Mouse (Mus musculus) forebrain, embryonic 12.5 days (tissue): Measurements from ENCODE around the gene Rps29. TPM values are rescaled to one million over a fixed set of nuclear protein-coding genes. Genes with fewer than 3 reads are reported as not detected.
"Not testable (repeated sequence)": the region's sequence is repeated elsewhere in the genome, so short reads cannot be mapped to it uniquely, and the experiment has no call there.

Experiments used
- ATAC-seq: fragments of 200-750 bp; cut with Nextera tagmentation; 2 replicates; pipeline ENCODE4 v1.8.0; 2017; ENCODE audit warnings: moderate TSS enrichment; ENCODE audit not compliant: low FRiP score
- H3K27ac ChIP-seq: fragments of 300-500 bp; sonication (generic); 2 replicates; pipeline ENCODE4 v1.5.1; 2016; ENCODE audit warnings: mild to moderate bottlenecking
- H3K27me3 ChIP-seq: fragments of 300-500 bp; sonication (generic); 2 replicates; pipeline ENCODE4 v1.6.1; 2016; ENCODE audit warnings: mild to moderate bottlenecking
- H3K36me3 ChIP-seq: fragments of 300-500 bp; sonication (generic); replicated peaks from 2 replicates; pipeline ENCODE4 v1.6.1; 2016; ENCODE audit warnings: mild to moderate bottlenecking
- H3K4me1 ChIP-seq: fragments of 300-500 bp; sonication (generic); 2 replicates; pipeline ENCODE4 v1.6.1; 2016
- H3K4me2 ChIP-seq: fragments of 300-500 bp; sonication (generic); 2 replicates; pipeline ENCODE4 v1.6.1; 2016; ENCODE audit warnings: mild to moderate bottlenecking, moderate library complexity
- H3K4me3 ChIP-seq: fragments of 300-500 bp; sonication (generic); replicated peaks from 2 replicates; pipeline ENCODE4 v1.5.1; 2016; ENCODE audit warnings: mild to moderate bottlenecking
- H3K9ac ChIP-seq: fragments of 300-500 bp; sonication (generic); 2 replicates; pipeline ENCODE4 v1.6.1; 2016; ENCODE audit warnings: mild to moderate bottlenecking
- H3K9me3 ChIP-seq: fragments of 300-500 bp; sonication (generic); 2 replicates; pipeline ENCODE4 v1.6.1; 2016
- WGBS: fragments of 180-500 bp; shearing (Covaris S2); methylation state at CpG from one replicate; pipeline ENCODE4 v1.1.7; 2016; 5-methylcytosine and 5-hydroxymethylcytosine counted together
- polyA plus RNA-seq: library from polyadenylated mRNA; unstranded; fragments of >200 nt; fragmentation: Nextera tagmentation; extraction: Ambion mirVana; gene quantifications from 2 replicates; pipeline ENCODE4 v1.2.1, GENCODE M21; 2016

The Rps29 gene
- polyA plus RNA-seq, 1 experiment from 2014 or later: 1,514 TPM

DNA sequence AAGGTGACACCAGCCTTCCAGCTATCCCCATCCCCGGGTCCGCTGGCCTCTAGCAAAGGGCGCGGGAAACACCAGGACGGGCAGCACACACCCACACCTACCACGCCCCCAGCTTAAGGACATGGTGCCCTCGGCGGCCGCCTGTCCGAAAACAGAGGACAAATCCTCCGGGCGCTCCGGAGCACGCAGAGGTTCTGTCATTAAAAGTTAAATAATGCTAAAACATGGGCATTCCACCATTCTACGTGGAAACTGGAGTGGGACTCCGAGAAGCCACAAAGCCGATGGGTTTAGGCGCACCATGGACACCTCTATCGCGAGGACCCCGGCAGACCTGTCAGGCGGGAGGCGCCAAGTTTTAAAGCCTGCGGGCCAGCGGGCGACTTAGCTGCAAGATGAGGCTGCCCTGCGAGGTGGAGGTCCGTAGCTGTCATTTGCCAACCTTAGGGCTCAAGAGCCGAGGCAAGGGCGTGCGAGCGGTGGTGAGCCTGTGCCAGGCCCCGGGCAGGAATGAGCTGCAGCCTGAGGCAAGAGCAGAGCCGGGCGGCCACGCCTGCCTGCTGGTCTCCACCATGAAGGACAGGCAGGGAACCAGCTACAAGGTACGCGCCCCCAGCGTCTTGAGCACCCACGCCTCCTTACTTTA is 9.6 kb upstream of the Rps29 start, which contains the start of gene Lrr1:
Lrr1 (plus strand) TSS at position 354 of the 646 bp plus-strand sequence.
- Histone ChIP-seq H3K9ac (peak within 1 kb of the TSS; percentile 74), H3K9me3 (no peaks in the 10 kb centered on the region), H3K4me2 (peak within 1 kb of the TSS; percentile 91), H3K27ac (peak within 1 kb of the TSS; percentile 73), H3K4me1 (peaks cover 14% of the 10 kb centered on the region), H3K36me3 (peaks cover 10% of the 10 kb centered on the region; the same call in 1 of the 2 replicates), H3K4me3 (peak within 1 kb of the TSS; percentile 82), H3K27me3 (no peaks in the 10 kb centered on the region)
- ATAC-seq: peak; percentile 95
- WGBS: under 1% methylated on average over 40 of the region's 40 CpGs

DNA sequence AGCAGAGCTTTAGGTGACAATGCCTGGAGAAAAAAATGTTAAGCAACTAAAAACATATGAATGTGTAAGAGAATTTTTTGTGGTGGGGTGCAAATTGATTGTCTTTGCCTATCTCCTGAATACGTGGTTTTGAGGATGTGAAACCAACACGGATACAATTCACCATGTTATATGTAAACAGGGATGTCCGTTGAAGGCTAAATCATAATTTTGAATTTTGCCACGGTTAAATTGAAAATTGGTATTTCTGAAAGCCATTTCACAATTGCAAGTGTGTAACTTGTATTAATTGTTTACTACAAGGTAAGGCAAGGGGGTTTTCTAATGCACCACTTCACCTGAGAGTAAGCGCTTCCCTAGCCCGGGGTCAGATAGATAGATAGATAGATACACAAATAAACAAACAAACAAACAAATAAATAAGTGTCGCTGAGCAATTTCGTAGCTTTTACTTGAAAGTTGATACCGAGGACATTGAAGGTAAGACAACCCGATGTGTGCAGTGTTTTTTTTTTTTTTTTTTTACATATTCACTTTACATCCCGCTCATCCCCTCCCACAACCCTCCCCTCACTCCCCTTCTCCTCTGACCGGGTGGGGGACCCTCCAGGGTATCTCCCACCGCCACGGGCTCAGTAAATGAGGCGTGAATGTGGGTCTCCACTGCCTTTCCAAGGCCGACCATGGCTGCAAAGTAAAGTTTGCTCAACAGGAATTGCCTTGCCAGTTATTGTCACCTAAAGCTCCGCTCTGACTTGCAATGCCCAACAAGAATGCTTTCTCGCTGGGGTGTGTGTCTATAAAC is 8.9 kb upstream of the Rps29 start:
- peak; percentile 64 for ATAC-seq
- WGBS: 9% methylated on average over 18 of the region's 18 CpGs

DNA sequence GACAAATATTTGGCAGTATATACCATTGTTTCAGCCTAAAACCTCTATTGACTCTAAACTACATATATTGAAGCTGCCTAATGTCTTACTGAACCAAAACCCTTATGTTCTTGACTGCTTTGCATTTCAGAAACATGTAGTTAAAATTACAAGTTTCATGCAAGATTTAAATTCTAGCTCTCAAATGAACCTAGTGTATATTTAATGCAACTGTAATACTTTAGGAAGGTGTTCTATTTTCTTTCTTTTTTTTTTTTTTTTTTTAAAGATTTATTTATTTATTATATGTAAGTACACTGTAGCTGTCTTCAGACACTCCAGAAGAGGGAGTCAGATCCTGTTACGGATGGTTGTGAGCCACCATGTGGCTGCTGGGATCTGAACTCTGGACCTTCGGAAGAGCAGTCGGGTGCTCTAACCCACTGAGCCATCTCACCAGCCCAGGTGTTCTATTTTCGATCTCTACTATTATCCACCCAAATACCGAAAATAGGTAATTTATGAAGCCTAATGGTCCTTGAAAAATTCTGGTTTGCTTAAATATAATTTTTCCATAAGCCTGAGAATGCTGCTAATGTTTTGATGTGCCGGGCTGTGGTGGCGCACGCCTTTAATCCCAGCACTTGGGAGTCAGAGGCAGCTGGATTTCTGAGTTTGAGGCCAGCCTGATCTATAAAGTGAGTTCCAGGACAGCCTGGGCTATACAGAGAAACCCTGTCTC is 8.0 kb upstream of the Rps29 start:
- H3K4me3 ChIP-seq, ATAC-seq, H3K27ac ChIP-seq, H3K27me3 ChIP-seq, H3K9me3 ChIP-seq, H3K4me2 ChIP-seq, H3K9ac ChIP-seq, H3K36me3 ChIP-seq: not testable (repeated sequence)
- 63% methylated on average over 8 of the region's 8 CpGs for WGBS
- H3K4me1 ChIP-seq: peaks cover 14% of the 10 kb centered on the region

More for the DNA sequence above, 8.9 kb upstream of the Rps29 start:
- Histone ChIP-seq H3K4me2 (peak overlapping the region; percentile 91), H3K9me3 (no peaks in the 10 kb centered on the region), H3K27me3 (no peaks in the 10 kb centered on the region), H3K36me3 (peaks cover 5% of the 10 kb centered on the region; the same call in 1 of the 2 replicates), H3K27ac (peak overlapping the region; percentile 73), H3K4me1 (peaks cover 14% of the 10 kb centered on the region), H3K4me3 (peak overlapping the region; percentile 82), H3K9ac (peak overlapping the region; percentile 74)

DNA sequence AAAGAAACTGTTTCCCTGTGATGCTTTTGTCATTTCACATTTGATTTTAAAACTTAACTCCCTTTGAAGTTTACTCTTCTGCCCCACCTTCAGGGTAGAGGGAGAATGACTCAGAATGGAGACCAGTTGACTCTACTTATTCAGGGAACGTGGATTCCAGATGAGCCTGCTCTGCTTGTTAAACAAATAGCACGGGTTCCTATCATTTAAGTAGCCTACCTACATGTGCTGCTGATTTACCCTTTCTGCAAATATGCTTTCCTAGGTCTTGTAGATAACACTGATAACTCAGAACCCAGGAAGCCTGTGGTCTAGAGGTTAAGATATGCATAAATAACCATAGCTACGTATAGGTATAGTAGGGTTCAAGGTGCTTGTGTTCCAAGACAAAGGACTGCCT is 5.9 kb upstream of the Rps29 start:
- WGBS: 69% methylated on average over 3 of the region's 3 CpGs
- no peak overlapping the region for H3K4me2 ChIP-seq
- H3K27ac ChIP-seq: no peak overlapping the region
- no peaks in the 10 kb centered on the region for H3K27me3 ChIP-seq
- no peak overlapping the region for H3K4me3 ChIP-seq
- no peaks in the 10 kb centered on the region for H3K36me3 ChIP-seq
- peaks cover 11% of the 10 kb centered on the region for H3K4me1 ChIP-seq
- no peaks in the 10 kb centered on the region for H3K9me3 ChIP-seq
- H3K9ac ChIP-seq: no peak overlapping the region
- ATAC-seq: no peak

DNA sequence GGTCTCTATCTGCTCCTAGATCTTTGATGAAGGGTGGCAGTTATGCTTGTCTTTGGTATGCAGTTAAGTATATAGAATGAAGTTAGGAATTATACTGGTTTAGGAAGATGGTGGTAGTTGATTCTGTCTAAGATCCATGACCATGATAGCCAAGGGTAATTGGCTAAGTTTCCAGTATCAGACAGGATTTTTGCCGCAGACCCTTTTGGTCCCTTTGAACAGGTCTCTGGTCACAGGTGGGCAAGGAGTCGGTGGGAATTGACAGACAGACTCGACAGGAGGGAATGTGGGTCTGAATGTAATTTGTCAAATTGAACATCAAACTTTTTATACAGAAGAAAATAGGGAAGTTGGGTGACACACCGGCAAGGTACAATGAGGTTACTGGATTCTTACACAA is 4.6 kb upstream of the Rps29 start:
- H3K27me3 ChIP-seq, H3K36me3 ChIP-seq, H3K4me2 ChIP-seq, H3K4me3 ChIP-seq, H3K9ac ChIP-seq, H3K27ac ChIP-seq, ATAC-seq, H3K9me3 ChIP-seq, H3K4me1 ChIP-seq: not testable (repeated sequence)
- 86% methylated on average over 4 of the region's 4 CpGs for WGBS

DNA sequence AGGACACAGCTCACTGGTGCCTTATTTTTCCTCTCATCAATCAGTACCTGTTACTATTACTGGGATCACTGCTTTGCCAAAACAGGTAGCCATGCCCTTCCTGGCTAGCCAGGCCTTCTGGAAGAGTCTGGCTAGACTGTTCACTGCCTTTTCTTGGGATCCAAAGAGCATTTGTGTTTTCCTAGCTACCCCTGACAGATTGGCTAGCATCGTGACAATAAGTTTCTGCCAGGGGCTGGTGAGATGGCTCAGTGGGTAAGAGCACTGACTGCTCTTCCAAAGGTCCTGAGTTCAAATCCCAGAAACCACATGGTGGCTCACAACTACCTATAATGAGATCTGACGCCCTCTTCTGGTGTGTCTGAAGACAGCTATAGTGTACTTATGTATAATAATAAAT is 1.7 kb upstream of the Rps29 start:
- H3K4me2 ChIP-seq, H3K4me3 ChIP-seq, ATAC-seq, H3K9ac ChIP-seq, H3K27me3 ChIP-seq, H3K9me3 ChIP-seq, H3K4me1 ChIP-seq, H3K27ac ChIP-seq: not testable (repeated sequence)
- WGBS: 82% methylated on average over 2 of the region's 2 CpGs
- peaks cover 18% of the 10 kb centered on the region for H3K36me3 ChIP-seq

DNA sequence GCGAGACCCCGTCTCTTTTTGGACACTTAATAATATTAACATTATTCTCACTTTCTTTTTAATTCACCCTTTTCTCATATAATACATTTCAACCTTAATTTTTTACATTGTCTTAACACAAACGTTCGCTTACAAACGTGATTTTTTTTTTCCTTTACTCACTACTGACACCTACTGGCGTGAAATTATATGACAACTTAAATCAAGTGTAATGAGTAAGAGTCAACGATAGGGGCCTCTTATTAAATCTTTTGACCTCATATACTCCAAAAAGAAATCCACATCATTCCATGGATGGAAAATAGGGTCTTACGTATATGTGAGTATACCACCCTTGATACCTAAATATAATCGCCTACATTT is 573 bp upstream of the Rps29 start:
- H3K4me1 ChIP-seq: peaks cover 9% of the 10 kb centered on the region
- H3K27ac ChIP-seq: no peak overlapping the region
- peaks cover 23% of the 10 kb centered on the region for H3K36me3 ChIP-seq
- 0 out of 2 replicates have a peak overlapping the region, but pooled peaks have one; percentile 6 for H3K4me2 ChIP-seq
- peak; percentile 5; the same call in 1 of the 2 replicates for ATAC-seq
- H3K9me3 ChIP-seq: no peaks in the 10 kb centered on the region
- no peaks in the 10 kb centered on the region for H3K27me3 ChIP-seq
- H3K4me3 ChIP-seq: peak overlapping the region; percentile 14
- no peak overlapping the region for H3K9ac ChIP-seq
- 5% methylated on average over 9 of the region's 9 CpGs for WGBS

DNA sequence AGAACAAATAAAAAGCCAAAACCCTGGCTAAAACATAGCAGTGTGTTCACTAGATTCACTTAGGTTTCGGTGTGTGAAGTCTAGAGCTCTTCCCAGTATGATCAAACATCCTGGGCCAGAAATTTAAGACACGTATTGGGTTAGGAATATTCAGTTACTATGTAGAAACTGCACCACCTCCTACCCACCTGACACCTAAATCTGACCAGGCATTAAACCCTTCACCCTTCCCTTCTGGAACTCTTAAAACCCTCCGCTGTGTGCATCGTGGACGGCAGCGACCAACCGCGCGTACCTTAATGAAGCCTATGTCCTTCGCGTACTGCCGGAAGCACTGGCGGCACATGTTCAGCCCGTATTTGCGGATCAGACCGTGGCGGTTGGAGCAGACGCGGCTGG is 621 bp downstream of the Rps29 start:
- Histone ChIP-seq H3K27me3 (no peaks in the 10 kb centered on the region), H3K4me3 (peak overlapping the region; percentile 72), H3K9ac (peak overlapping the region; percentile 89), H3K4me1 (peaks cover 9% of the 10 kb centered on the region), H3K4me2 (peak overlapping the region; percentile 64), H3K27ac (peak overlapping the region; percentile 95), H3K36me3 (peaks cover 23% of the 10 kb centered on the region), H3K9me3 (no peaks in the 10 kb centered on the region)
- WGBS: under 1% methylated on average over 19 of the region's 19 CpGs
- peak; percentile 15; the same call in 1 of the 2 replicates for ATAC-seq

DNA sequence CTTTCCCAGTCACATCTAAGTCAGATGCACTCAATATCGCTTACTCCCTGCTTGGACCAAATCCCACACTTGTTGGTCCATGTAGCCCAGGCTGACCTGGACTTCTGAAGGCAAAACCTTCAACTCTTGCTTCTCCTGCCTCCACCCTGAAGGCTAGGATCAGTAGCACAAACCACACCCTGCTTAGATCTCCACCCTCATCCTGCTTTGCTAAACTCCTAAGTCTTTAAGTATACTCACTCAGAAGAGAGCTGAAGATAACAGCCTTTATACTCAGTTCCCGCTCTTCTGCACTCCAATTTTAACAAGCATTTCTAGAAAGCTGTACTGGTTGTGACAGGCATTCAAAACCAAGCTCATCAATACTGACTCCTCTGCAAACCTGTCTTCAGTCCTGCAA is 1.9 kb downstream of the Rps29 start:
- no peak overlapping the region for H3K27ac ChIP-seq
- 94% methylated on average over 2 of the region's 2 CpGs for WGBS
- no peaks in the 10 kb centered on the region for H3K9me3 ChIP-seq
- peaks cover 23% of the 10 kb centered on the region for H3K36me3 ChIP-seq
- peaks cover 9% of the 10 kb centered on the region for H3K4me1 ChIP-seq
- H3K27me3 ChIP-seq: no peaks in the 10 kb centered on the region
- ATAC-seq: no peak
- no peak overlapping the region for H3K9ac ChIP-seq
- peak overlapping the region; percentile 64; the same call in 1 of the 2 replicates for H3K4me2 ChIP-seq
- H3K4me3 ChIP-seq: no peak overlapping the region

DNA sequence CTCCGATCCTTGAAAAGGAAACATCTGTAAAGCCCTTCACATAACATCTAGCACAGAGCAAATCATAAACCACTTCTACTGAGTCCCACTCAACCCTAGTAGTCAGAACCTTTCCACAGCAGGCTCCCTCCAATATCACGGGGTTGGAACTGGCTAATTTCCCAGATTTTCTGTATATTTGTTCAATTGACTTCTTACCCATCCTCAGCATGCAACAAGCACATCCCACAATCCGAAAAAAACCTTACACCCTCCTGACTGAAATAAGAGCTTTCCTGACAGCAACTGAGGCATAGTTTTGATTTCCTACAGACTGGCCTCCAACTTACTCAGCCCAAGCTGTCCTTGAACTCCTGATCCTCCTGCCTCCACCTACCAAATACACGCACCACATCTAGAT is 2.5 kb downstream of the Rps29 start:
- no peak overlapping the region for H3K4me2 ChIP-seq
- H3K9ac ChIP-seq: no peak overlapping the region
- H3K27ac ChIP-seq: no peak overlapping the region
- no peak overlapping the region for H3K4me3 ChIP-seq
- H3K36me3 ChIP-seq: peaks cover 23% of the 10 kb centered on the region
- 92% methylated on average over 4 of the region's 4 CpGs for WGBS
- no peak for ATAC-seq
- H3K9me3 ChIP-seq: no peaks in the 10 kb centered on the region
- no peaks in the 10 kb centered on the region for H3K27me3 ChIP-seq
- H3K4me1 ChIP-seq: peaks cover 9% of the 10 kb centered on the region

DNA sequence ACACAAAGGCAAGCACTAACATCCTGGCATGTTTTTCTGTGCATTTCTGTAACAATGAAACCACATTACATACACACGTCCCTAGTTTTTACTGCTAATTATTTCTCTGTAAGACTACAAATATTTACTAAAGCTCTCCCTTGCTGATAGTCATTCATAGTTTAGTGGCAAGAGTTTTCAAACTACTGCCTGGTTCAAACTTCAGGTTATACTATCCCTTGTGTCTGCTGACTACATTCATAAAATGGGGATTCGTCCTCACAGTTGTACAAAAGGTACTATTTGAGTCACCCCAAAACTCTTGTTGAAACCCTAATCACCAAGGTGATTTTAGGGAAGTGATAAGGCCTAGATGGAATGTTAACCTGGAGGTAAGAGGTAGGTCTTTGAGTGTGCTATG is 3.1 kb downstream of the Rps29 start:
- peaks cover 23% of the 10 kb centered on the region for H3K36me3 ChIP-seq
- no peak for ATAC-seq
- H3K27me3 ChIP-seq: no peaks in the 10 kb centered on the region
- no peak overlapping the region for H3K9ac ChIP-seq
- 81% methylated on average over 2 of the region's 2 CpGs for WGBS
- H3K4me2 ChIP-seq: no peak overlapping the region
- H3K27ac ChIP-seq: no peak overlapping the region
- H3K4me1 ChIP-seq: peaks cover 9% of the 10 kb centered on the region
- no peaks in the 10 kb centered on the region for H3K9me3 ChIP-seq
- H3K4me3 ChIP-seq: no peak overlapping the region

DNA sequence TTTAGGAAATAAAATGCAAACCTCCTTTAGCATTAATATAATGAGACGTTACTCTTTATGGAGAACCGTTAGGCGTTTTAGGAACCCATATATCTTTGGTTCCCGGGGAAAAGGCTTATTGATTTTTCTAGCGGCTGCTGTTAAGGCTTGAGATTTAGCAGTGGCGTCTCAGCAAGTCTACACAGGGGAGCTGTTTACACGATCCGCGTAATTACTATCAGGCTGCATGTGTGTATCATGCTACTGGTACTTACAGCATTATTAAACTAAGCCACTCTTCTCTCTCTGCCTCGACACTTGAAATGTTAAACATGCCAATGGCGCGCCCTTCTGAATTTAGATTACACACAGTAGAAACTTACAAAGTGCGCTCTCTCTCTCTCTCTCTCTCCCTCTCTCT is 8.9 kb downstream of the Rps29 start:
- no peaks in the 10 kb centered on the region for H3K9me3 ChIP-seq
- WGBS: 88% methylated on average over 13 of the region's 13 CpGs

More for the DNA sequence above, 8.9 kb downstream of the Rps29 start:
- Histone ChIP-seq H3K27me3 (no peaks in the 10 kb centered on the region), H3K4me2 (no peak overlapping the region), H3K4me3 (no peak overlapping the region), H3K4me1 (no peaks in the 10 kb centered on the region), H3K27ac (no peak overlapping the region), H3K36me3 (0 out of 2 replicates have a peak, but pooled peaks cover under 1% of the 10 kb centered on the region), H3K9ac (no peak overlapping the region)
- no peak for ATAC-seq
